Mouse (Mus musculus) spleen, adult 10 weeks (tissue): ENCODE data around the gene Chst11. TPM values are rescaled to one million over a fixed set of nuclear protein-coding genes. Genes with fewer than 3 reads are reported as not detected.

Source experiments
- polyA plus RNA-seq: library from polyadenylated mRNA; stranded (reverse); fragments of 350-450 nt; fragmentation: Illumina TruSeq; extraction: RNeasy Lipid Tissue Mini Kit (QIAGEN cat#74804); gene quantifications from one replicate; pipeline ENCODE4 v1.2.3, GENCODE M21; 2015; ENCODE audit warnings: low replicate concordance; ENCODE audit not compliant: insufficient read depth

Chst11 gene
- 9.9 TPM for polyA plus RNA-seq

DNA sequence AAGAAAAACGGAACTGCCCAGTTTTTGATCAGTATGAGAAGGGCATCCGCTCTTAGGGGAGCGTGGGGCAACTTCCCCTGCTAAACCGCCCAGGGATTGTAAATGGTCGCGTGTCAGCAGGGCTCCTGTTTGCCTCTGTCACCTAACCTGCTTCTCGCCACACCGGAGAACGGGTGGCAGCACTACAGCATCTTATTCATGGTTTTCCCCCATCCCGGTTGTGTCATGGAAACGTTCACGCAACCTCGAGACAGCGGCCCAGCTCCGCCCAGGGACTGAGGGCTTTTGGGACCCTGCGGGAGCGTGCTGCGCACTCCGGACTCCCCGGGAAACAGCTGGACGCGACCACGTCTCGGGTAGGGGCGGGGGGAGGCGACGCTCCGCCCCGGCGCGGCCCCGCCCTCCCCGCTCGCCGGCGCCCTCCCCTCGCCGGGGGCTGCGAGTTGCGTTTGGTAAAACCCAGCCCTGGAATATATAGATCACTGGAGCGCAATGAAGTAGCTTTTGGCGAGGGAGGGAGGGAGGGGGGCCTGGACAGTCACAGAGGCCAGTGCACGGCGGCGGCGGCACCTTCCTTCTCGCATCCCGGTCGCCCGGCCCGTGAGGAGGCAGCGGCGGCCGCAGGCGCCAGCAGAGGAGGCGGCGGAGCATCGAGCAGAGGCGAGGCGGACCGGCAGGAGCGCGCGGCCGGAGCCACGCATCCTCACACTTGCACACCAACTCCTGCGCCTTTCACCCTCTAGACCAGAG, at the start of gene Chst11:
Chst11 (plus strand) TSS at position 549 of the 750 bp plus-strand sequence.

Other genes with a start within 250 kb of the Chst11 start
- gene Nfyb, start 221.4 kb upstream of the Chst11 start, polyA plus RNA-seq: 51.8 TPM
- 44.6 TPM for gene Txnrd1, start 151.5 kb upstream of the Chst11 start, polyA plus RNA-seq
- gene Eid3, start 118.9 kb upstream of the Chst11 start, polyA plus RNA-seq: 0.55 TPM